Mouse (Mus musculus): ENCODE results near the gene Dna2. TPM values are rescaled to one million over a fixed set of nuclear protein-coding genes. Genes with fewer than 3 reads are reported as not detected.
"Not testable (repeated sequence)": the region's sequence is repeated elsewhere in the genome, so short reads cannot be mapped to it uniquely, and the experiment has no call there.

Dna2 gene
- total RNA-seq (2022) = 1 to 10 TPM; 1.7 to 2.5 (median 2.1) TPM

DNA sequence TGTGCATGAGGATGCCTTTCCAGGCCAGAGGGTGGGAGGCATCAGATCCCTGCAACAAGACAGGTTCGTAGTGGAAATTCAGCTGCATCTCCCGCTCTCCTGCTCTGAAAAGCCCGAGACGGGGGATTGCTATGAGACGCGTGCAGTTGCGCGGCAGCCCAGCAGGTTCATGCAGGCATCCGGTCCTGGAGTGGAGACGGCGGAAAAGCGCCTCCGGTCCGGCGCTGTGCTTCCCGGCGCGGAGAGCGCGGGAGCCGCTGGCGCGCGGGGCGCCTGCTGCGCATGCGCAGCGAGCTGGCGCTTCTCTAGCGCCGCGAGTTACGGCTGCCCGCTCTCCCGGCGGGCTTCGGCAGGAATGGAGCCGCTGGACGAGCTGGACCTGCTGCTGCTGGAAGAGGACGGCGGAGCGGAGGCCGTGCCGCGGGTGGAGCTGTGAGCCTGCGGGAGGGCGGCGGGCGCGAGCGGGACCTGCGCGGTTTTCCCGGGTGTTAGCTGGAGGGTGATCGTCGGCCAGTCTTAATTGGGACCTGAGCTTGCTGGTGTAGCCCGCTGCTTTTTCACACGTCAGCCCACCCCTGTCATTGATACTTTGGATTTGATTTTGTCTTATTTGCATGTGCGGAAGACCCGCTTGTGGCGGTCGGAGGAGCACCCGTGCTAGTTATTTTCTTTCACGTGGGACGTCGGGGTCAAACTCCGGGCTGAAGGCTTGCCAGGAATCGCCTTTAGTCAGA is at the start of gene Dna2:
Gene Dna2 (plus strand): TSS at position 289 of the 734 bp plus-strand sequence.
- DNase-seq (ENCODE audit: low spot score in 2 of 2) = peak; percentile 30 to 61

- DNase-seq (ENCODE audit: low spot score in 2 of 2) = no peak
These were observed 49.4 kb upstream of the Dna2 start for GRCm38 (mm10) chr10:62897437-62897836.

DNA sequence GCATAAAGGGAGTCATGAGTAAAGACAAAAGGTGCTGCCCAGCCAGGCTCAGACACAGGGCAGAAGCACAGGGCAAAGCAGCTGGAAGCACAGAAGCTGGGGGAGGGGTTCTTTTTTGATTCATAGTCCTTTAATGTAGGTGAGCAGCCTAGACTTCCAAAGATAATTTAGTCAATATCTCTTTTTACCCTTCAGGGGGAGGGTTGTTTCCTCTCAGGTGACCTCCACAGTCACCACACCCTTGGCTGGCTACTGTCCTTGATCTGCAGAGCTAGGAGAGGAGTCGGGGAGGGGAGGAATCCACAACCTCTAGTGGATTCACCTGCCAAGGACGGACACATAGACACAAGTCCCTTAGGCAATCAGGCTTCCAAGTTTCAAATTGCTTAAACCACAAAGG is 48.8 kb upstream of the Dna2 start:
- DNase-seq (ENCODE audit: low spot score in 2 of 2) = no peak

DNA sequence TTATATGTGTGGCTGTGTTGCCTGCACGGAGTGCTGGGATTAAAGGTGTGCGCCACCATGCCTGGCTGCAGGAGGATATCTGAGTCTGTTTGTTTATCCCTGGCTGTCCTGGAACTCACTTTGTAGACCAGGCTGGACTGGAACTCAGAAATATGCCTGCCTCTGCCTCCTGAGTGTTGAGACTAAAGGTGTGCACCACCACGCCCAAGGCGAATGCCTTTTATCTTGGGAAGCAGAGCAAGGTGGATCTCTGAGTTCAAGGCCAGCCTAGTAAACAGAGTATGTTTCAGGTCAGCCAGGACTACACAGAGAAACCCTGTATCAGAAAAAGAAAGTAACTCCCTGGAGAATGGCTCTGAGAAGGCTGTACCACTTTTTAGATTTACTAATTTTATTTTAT is 46.7 kb upstream of the Dna2 start:
- no peak for DNase-seq (ENCODE audit: low spot score in 2 of 2)

DNA sequence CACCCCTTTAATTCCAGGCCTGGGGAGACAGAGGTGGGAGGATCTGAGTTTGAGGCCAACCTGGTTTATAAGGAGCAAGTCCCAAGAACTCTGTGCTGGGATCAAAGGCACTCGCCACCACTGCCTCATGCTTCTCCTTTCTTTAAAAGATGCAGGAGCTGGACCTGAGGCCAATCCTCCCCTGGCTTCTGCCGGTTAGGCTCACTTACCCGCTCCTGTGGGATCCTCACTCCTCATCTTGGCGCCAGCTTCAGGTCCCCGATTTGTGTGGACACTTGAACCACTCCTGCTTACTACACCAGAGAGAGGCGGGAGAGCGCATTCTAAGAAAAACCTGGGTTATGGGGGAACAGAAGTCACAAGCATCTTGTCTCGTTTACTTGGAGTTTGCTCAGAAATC is 45.0 kb upstream of the Dna2 start:
- DNase-seq (ENCODE audit: low spot score in 2 of 2) = no peak

GRCm38 (mm10) chr10:62902829-62903228 is 44.0 kb upstream of the Dna2 start:
- no peak for DNase-seq (ENCODE audit: low spot score in 2 of 2)

DNA sequence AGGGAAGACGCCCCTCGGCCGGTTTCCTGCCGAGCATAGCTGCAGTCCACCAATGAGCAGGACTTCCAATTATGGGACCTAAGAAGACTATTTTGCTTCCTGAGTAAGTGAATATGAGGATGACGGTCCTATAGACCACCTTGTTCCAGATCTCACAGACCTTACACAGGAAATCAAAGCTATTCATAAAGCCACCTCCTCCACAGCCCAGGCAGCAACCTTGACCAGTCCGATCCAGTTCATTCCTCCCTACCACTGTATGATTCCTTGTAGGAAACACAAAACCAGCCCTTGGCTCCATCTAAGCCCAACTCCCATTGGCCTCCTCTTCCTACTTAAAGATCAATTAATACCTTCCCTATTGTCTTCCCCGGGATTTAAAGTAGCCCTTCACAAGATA is 40.5 kb upstream of the Dna2 start:
- no peak for DNase-seq (ENCODE audit: low spot score in 2 of 2)

DNA sequence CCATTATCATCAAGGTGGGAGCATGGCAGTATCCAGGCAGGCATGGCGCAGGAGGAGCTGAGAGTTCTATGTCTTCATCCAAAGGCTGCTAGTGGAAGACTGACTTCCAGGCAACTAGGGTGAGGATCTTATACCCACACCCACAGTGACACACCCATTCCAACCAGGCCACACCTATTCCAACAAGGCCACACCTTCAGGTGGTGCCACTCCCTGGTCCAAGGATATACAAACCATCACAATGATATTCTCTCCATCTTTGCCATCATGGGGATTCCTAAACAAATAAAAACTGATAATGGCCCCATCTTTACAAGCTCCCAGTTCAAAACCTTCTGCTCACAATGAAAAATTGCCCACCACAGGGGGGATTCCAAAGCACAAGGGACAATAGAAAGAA is 37.9 kb upstream of the Dna2 start, which contains the start of gene Tet1:
Gene Tet1 (minus strand): TSS at position 101 of the 400 bp plus-strand sequence.
- DNase-seq (ENCODE audit: low spot score in 2 of 2) = not testable (repeated sequence)

GRCm38 (mm10) chr10:62911120-62911519 is 35.7 kb upstream of the Dna2 start:
- no peak for DNase-seq (ENCODE audit: low spot score in 2 of 2)

DNA sequence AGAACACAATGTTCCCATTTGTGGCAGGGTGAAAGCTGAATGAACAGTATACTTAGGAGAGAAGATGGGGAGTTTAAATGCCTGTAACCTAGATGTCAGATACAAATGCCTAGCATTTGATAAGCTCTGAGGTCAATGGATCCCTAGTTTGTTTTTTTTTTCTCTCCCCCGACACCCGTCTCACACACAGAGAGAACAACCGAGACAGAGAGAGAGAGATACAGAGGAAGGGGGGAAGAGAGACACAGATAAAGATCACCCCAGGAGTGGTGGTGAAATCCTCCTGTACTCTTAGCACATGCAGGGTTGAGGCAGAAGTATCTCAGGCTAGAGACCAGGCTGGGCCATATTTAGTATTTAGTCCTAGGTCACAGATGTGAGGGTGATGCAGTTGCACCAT is 27.8 kb upstream of the Dna2 start:
- no peak for DNase-seq (ENCODE audit: low spot score in 2 of 2)

DNA sequence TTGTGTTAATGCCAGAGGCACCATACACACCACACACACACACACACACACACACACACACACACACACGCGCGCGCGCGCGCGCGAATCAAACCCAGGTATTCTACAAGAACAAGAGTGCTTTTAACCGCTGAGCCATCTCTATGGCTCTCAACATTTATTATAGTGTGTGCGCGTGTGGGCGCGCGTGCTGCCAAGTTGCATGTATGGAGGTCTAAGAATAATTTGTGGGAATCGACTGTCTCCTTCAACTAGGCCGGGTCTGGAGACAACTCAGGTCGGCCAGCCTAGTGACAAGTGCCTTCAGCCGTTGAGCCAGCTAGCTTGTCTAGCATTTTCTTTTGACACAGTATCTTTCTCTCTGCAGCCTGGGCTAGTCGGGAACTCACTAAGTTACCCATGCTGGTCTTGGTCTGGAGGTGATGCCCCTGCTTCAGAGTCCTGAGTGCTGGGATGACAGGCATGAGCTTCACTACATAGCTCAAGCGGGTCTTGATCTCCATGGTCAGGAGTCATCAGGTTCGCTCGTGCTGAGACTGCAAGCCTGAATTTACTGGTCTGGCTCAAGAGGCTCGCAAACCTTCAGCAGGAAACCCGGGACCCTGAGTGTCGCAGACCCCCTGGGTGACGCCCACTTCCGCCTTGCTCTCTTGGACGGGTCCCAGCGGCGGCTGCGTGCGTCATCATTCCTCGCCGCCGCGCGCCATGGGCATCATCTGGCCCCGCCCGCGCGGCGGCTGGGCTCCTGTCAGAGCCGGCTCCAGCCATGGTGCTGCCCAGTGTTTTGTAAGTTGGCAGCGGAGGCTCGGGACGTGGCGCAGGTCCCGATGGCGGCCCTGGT is 26.7 kb upstream of the Dna2 start, which contains the start of gene Slc25a16:
Gene Slc25a16 (plus strand): TSS at position 709 of the 841 bp plus-strand sequence.
- peak; percentile 84 to 92 for DNase-seq (ENCODE audit: low spot score in 2 of 2)

DNA sequence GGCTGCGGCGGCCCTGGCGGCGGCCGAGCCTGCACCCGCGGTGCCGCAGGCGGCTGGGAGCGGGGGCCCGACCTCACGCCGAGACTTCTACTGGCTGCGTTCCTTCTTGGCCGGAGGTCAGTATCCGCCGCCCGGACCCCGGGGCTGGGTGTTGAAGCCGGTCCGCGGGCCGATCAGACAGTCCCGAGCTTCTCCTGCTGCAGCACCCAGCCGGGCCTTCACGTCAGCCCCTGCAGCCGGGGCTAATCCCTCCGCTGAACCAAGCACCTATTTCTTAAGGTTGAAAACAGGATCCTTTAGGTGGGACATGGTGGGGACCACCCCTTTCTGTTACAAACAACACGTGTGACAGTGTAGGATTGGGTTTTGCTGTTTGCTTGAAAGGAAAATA is 26.1 kb upstream of the Dna2 start:
- DNase-seq (ENCODE audit: low spot score in 2 of 2) = no peak

DNA sequence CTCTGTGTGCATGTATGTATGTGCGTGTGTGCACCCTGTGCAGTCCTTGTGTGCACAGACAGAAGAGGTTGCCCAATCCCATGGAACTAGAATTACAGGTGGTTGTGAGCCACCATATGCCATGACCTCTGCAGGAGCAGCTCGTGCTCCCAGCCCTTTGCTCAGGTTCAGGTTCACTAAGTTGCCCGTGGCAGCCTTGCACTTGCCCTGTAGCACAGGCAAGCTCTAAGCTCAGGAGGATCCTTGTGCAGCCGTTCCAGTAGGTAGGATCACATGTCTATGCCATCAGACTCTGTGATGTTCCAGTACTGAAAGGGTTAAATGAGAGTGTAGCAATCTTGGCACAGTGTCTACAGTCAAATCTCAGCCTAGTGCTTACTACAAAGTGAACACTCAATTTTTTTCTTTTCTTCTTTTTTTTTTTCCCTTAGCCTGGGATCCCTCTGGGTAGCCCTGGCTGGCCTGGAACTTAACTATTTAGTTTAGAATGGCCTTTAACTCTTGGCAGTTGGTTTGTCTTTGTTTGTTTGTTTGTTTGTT is 22.7 kb upstream of the Dna2 start:
- no peak for DNase-seq (ENCODE audit: low spot score in 2 of 2)

DNA sequence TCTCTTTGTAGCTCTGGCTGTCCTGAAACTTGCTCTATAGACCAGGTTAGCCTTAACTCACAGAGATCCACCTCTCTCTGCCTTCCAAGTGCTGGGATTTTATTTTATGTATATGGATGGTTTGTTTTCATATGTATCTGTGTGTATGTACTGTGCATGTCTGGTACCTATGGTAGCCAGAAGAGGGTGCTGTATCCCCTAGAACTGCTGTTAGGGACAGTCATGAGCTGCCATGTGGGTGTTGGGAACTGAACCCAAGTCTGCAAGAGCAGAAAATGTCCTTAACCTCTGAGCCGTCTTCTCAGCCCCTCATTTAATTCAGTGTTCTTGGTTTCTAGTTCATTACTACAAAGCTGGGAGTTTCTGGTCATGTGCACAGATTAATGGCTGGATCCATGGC is 14.4 kb upstream of the Dna2 start:
- no peak for DNase-seq (ENCODE audit: low spot score in 2 of 2)

DNA sequence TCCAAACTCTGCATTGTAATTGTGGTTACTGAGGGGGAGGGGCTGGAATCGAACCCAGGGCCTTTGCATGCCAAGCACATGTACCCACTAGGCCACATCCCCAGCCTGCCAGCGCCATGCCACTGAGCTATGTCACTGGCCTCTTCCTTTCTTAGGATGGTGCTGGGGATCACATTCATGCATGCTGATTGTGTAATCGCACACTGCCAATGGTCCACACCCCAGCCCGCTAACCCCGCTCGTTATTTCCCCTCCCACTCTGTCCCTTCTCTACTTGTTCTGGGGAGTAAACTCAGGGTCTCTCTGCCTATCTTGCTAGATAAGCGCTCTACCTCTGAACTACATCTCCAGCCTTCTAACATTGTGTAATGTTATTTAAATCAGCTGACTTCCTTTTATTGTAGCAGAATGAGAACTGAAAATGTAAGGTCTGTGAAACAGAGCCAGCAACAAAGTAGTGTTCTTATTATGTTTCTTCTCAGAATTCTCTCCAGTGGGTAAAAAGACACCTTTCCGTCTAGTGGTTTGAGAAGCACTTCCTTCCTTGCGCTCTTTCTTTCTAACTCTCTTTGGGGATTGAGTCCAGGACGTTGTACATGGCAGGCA is 1.7 kb upstream of the Dna2 start:
- DNase-seq (ENCODE audit: low spot score in 2 of 2) = no peak

- no peak for DNase-seq (ENCODE audit: low spot score in 2 of 2)
These were observed 1.7 kb downstream of the Dna2 start for GRCm38 (mm10) chr10:62948551-62948950.

DNA sequence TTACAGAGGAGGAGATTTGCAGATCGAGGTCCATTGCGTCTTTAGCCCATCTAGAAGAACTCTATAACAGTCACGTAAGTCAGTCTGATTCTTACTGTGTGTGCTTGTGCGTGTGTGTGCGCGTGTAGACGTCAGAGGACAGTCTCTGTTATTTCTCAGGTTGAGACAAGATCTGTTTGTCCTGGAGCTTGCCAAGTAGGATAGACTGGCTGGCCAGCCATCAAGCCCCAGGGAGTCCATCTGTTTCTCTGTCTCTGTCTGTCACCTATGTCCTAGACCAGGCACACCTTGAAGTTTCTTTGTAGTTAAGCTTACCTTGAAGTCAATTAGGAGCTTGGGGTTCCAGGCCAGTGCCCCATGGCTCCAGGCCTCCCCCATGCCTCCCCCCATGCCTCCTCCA is 17.1 kb downstream of the Dna2 start:
- DNase-seq (ENCODE audit: low spot score in 2 of 2) = no peak

GRCm38 (mm10) chr10:62965796-62966195 is 19.0 kb downstream of the Dna2 start:
- no peak for DNase-seq (ENCODE audit: low spot score in 2 of 2)

DNA sequence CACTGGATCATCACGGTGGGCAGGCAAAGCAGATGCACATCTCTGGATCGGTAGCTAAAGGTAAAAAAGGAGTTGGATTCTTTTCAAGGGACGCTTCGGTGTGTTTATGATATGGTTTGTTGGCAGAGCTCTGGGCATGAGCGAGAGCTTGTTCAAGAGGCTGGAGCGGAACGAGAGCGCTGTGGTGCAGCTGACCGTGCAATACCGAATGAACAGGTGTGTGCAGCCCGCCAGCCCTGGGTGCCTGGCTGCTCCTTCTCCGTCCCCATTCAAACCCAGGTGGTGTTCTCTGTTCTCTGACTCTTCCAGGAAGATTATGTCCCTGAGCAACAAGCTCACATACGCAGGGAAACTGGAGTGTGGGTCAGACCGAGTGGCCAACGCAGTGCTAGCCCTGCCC is 19.5 kb downstream of the Dna2 start:
- DNase-seq (ENCODE audit: low spot score in 2 of 2) = no peak

GRCm38 (mm10) chr10:62971821-62972220 is 25.0 kb downstream of the Dna2 start:
- DNase-seq (ENCODE audit: low spot score in 2 of 2) = peak; percentile 16 to 32

- no peak for DNase-seq (ENCODE audit: low spot score in 2 of 2)
These were observed 32.8 kb downstream of the Dna2 start for GRCm38 (mm10) chr10:62979667-62980038.

All from layer of hippocampus, adult 8-10 months (tissue).